Mouse (Mus musculus): ENCODE results near the gene Kcnh1. TPM values are rescaled to one million over a fixed set of nuclear protein-coding genes. Genes with fewer than 3 reads are reported as not detected.
A peak's percentile ranks its signal among the peaks of the same experiment; 100 is the strongest.

The Kcnh1 gene
- polyA plus RNA-seq, 1 experiment from 2014 or later, result 3.3 TPM

DNA sequence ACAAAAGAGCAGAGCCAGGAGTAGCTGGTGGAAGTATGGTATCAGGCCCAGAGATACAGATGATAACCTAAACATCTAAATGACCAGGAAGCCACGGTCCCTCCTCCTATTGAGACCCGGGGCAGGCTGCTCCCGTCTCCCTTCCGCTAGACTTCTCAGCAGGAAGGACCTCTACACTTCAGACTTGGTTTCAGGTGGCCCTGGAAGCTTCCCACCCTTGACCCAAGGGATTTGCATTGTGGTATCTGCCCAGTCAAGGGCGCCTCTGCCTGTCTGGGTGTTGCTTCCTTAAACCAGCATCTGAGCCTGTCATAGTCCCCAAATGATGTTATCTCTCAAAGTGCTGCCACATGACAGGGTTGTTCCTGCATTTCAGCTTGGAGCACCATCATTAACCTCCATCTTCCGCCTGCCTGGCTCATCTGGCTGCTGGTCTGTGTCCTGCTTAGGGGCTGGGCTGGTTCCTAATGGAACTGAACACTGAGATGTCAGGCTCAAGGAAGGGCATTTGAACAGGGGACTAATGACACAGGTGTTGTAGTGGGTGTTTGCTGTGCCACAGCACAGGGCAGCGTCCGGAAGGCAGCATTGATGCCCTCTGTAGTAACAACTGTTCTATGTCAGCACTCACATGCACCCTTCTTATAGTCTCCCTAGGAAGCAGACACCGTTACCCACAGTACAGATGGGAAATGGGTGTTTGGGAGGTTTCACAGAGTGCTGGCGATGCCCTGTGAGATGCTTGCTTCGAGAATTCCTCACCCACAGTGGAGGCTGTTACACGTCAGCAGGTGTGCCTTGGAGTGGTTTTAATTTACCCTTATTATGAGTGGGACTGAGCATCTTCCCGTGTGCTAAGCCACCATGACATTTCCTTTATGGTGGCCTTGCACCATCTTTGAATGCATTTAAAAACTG, 299.6 kb downstream of the Kcnh1 start:
- H3K4me2 ChIP-seq, result no peak overlapping the region
- no peak overlapping the region for H3K27ac ChIP-seq
- no peak overlapping the region for H3K4me3 ChIP-seq
- no peak overlapping the region for H3K9ac ChIP-seq
- no peaks in the 10 kb centered on the region for H3K36me3 ChIP-seq (replicated peaks)
- 77% methylated on average over 13 of the region's 13 CpGs for WGBS
- no peaks in the 10 kb centered on the region for H3K4me1 ChIP-seq
- H3K27me3 ChIP-seq (replicated peaks), result no peaks in the 10 kb centered on the region
- H3K9me3 ChIP-seq, result no peaks in the 10 kb centered on the region
- ATAC-seq (replicated peaks), result no peak

DNA sequence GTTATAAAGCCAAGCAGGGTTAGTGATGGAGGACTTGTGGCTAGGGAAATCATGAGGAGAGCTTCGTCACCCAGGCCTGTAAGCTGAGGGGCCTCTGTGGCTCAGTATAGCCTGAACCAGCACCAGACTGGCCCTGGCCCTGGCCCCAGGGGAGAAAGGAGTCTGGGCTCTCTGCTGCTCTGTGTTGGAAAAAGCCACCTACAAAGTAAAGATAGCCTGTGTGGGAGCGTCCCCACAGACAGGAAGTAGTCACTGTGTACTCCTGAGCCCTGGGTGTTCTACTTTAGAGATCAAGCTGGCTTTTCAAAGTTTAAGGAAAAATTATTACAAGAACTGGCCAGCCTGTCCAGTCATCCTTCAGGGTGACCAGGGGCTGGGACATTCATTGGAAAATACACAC, 306.9 kb downstream of the Kcnh1 start:
- H3K27me3 ChIP-seq (replicated peaks), result no peaks in the 10 kb centered on the region
- no peak overlapping the region for H3K4me3 ChIP-seq
- ATAC-seq (replicated peaks), result no peak
- no peaks in the 10 kb centered on the region for H3K9me3 ChIP-seq
- H3K27ac ChIP-seq, result no peak overlapping the region
- WGBS, result 86% methylated on average over 2 of the region's 2 CpGs
- H3K4me2 ChIP-seq, result no peak overlapping the region
- no peaks in the 10 kb centered on the region for H3K36me3 ChIP-seq (replicated peaks)
- H3K4me1 ChIP-seq, result no peaks in the 10 kb centered on the region
- no peak overlapping the region for H3K9ac ChIP-seq

DNA sequence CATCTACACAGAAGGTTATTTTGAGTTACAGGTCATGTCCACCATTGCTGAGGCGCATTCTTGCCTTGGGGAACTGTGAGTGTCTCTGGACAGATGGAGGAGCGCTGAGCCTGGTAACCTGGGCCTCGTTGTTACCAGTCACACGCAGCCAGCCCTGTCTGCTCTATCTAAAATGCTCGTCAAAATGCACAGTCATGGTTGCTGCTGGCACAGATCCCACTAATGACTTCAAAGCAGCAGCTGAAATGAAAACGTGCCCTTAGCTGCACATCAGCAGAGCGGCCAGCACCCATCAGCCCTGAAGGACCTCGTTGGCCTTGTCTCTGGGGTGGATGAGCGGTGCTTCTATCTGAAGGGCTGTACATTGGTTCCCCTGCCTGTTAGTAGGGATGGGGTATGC, 311.4 kb downstream of the Kcnh1 start:
- no peak overlapping the region for H3K4me2 ChIP-seq
- no peak overlapping the region for H3K4me3 ChIP-seq
- H3K27ac ChIP-seq, result no peak overlapping the region
- no peaks in the 10 kb centered on the region for H3K27me3 ChIP-seq (replicated peaks)
- H3K9ac ChIP-seq, result no peak overlapping the region
- no peaks in the 10 kb centered on the region for H3K36me3 ChIP-seq (replicated peaks)
- no peaks in the 10 kb centered on the region for H3K9me3 ChIP-seq
- H3K4me1 ChIP-seq, result no peaks in the 10 kb centered on the region
- 0 out of 2 replicates have a peak, but pooled peaks have one; percentile 37 for ATAC-seq (replicated peaks)
- WGBS, result 74% methylated on average over 9 of the region's 9 CpGs

DNA sequence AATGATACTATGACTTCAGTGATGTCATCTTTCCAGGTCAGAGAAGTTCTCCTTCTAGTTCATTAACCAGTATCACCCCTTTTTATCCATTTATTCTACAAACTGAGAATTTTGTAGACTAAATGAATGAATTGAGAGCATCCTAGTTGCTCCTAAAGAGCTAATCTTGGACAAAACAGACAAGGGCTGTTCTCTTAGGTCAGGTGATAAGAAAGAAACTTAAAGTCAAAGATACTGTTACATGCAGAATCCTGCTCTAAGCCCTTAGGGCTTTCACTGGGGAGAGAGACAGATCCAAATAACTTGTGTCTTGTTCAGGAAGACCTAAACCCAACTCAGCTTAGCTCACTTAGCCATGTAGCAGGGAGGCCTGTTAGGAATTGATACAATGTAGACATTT, 312.3 kb downstream of the Kcnh1 start:
- Histone ChIP-seq H3K9me3 (no peaks in the 10 kb centered on the region), H3K27me3 (replicated peaks) (no peaks in the 10 kb centered on the region), H3K36me3 (replicated peaks) (no peaks in the 10 kb centered on the region), H3K4me1 (no peaks in the 10 kb centered on the region), H3K4me2 (no peak overlapping the region), H3K4me3 (no peak overlapping the region), H3K9ac (no peak overlapping the region), H3K27ac (no peak overlapping the region)
- ATAC-seq (replicated peaks), result no peak

DNA sequence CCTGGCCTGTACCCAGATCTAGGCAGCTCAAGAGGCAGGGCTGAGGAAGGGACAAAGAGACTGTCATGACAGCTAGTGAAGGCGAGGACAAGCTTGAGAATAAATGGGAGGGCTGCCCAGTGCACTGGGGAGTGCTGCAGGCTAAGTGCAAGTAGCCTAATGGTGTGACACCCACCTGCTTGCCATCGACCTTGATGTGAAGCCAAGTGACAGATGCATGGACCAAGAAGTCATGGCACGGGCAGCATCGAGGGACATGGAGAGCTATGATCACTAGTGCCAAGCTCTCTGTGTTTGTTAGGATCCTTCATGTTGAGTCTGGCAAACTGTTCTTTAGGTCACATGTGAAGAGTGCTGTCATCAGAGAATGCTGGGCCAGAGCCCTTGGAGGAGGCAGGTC, 313.1 kb downstream of the Kcnh1 start:
- Histone ChIP-seq H3K9me3 (no peaks in the 10 kb centered on the region), H3K4me2 (no peak overlapping the region), H3K27ac (no peak overlapping the region), H3K36me3 (replicated peaks) (no peaks in the 10 kb centered on the region), H3K4me1 (no peaks in the 10 kb centered on the region), H3K9ac (no peak overlapping the region), H3K4me3 (no peak overlapping the region), H3K27me3 (replicated peaks) (no peaks in the 10 kb centered on the region)
- WGBS, result 86% methylated on average over 4 of the region's 4 CpGs
- ATAC-seq (replicated peaks), result no peak

GRCm38 (mm10) chr1:192512821-192513220, 322.2 kb downstream of the Kcnh1 start:
- H3K36me3 ChIP-seq (replicated peaks), result no peaks in the 10 kb centered on the region
- H3K27me3 ChIP-seq (replicated peaks), result no peaks in the 10 kb centered on the region
- H3K4me3 ChIP-seq, result no peak overlapping the region
- 100% methylated on average over 1 of the region's 1 CpGs for WGBS
- no peak overlapping the region for H3K27ac ChIP-seq
- H3K9me3 ChIP-seq, result no peaks in the 10 kb centered on the region
- H3K9ac ChIP-seq, result no peak overlapping the region
- no peak for ATAC-seq (replicated peaks)
- H3K4me1 ChIP-seq, result no peaks in the 10 kb centered on the region
- H3K4me2 ChIP-seq, result no peak overlapping the region

DNA sequence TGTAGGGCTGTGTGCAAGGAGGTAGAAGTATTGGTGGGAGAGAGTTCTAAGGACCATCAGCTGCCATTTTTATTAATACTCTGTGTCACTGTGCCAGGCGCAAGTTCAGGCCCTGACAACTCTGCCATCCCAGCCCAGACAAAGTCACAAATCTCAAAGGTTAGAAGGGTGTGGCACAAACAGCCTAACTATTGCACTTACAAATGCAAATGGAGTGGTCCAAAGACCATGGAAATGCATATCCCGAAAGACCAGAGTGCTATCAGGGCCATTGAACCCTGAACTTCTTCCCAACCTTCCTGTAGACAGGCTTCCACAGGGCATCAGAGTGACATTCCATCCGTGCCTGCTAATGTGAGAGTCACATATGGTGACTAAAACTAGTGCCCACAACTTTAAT, 324.8 kb downstream of the Kcnh1 start:
- Histone ChIP-seq H3K27ac (no peak overlapping the region), H3K9me3 (no peaks in the 10 kb centered on the region), H3K4me2 (no peak overlapping the region), H3K4me1 (no peaks in the 10 kb centered on the region), H3K4me3 (no peak overlapping the region), H3K9ac (no peak overlapping the region), H3K27me3 (replicated peaks) (no peaks in the 10 kb centered on the region), H3K36me3 (replicated peaks) (no peaks in the 10 kb centered on the region)
- no peak for ATAC-seq (replicated peaks)
- 80% methylated on average over 3 of the region's 3 CpGs for WGBS

DNA sequence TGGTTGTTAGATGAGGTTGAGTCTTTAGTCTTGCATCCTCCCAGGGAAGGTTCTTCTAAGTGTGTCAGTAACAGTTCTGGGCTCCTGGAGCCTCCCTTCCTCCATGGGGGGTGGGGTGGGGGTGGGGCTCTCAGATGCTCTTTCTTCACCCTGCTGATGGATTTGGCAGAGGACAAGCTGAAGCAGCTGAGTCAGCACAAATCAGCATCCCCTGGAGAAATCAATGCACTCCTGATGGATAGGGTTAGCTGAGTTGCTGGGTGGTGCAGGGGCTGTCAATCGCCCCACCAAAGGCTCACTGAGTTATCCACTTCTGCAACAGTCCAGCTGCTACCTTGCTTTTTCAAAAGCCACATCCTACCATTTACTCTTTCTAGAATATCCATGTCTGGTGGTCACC, 329.1 kb downstream of the Kcnh1 start:
- H3K4me1 ChIP-seq, result peaks cover 15% of the 10 kb centered on the region
- ATAC-seq (replicated peaks), result no peak

GRCm38 (mm10) chr1:192520836-192521435, 330.4 kb downstream of the Kcnh1 start:
- H3K4me3 ChIP-seq, result no peak overlapping the region
- ATAC-seq (replicated peaks), result no peak
- WGBS, result 21% methylated on average over 13 of the region's 13 CpGs
- H3K36me3 ChIP-seq (replicated peaks), result no peaks in the 10 kb centered on the region
- H3K9ac ChIP-seq, result no peak overlapping the region
- H3K4me2 ChIP-seq, result 0 out of 2 replicates have a peak overlapping the region, but pooled peaks have one; percentile 7
- H3K4me1 ChIP-seq, result peaks cover 15% of the 10 kb centered on the region
- no peak overlapping the region for H3K27ac ChIP-seq
- no peaks in the 10 kb centered on the region for H3K27me3 ChIP-seq (replicated peaks)
- no peaks in the 10 kb centered on the region for H3K9me3 ChIP-seq

More for the DNA sequence above, 329.1 kb downstream of the Kcnh1 start:
- WGBS, result 68% methylated on average over 1 of the region's 1 CpGs
- Histone ChIP-seq H3K4me3 (no peak overlapping the region), H3K9ac (no peak overlapping the region), H3K36me3 (replicated peaks) (no peaks in the 10 kb centered on the region), H3K9me3 (no peaks in the 10 kb centered on the region), H3K27ac (no peak overlapping the region), H3K4me2 (no peak overlapping the region), H3K27me3 (replicated peaks) (no peaks in the 10 kb centered on the region)

- H3K27me3 ChIP-seq (replicated peaks), result no peaks in the 10 kb centered on the region
- 0 out of 2 replicates have a peak, but pooled peaks have one; percentile 5 for ATAC-seq (replicated peaks)
- 29% methylated on average over 12 of the region's 12 CpGs for WGBS
- H3K9ac ChIP-seq, result no peak overlapping the region
- H3K9me3 ChIP-seq, result no peaks in the 10 kb centered on the region
- no peak overlapping the region for H3K4me2 ChIP-seq
- H3K27ac ChIP-seq, result no peak overlapping the region
- H3K4me1 ChIP-seq, result peaks cover 15% of the 10 kb centered on the region
- no peak overlapping the region for H3K4me3 ChIP-seq
- H3K36me3 ChIP-seq (replicated peaks), result no peaks in the 10 kb centered on the region
Observed at GRCm38 (mm10) chr1:192522376-192523178, 332.0 kb downstream of the Kcnh1 start.

- peaks cover 13% of the 10 kb centered on the region for H3K4me1 ChIP-seq
- H3K4me3 ChIP-seq, result no peak overlapping the region
- no peak overlapping the region for H3K9ac ChIP-seq
- no peak overlapping the region for H3K27ac ChIP-seq
- WGBS, result 78% methylated on average over 14 of the region's 14 CpGs
- no peaks in the 10 kb centered on the region for H3K27me3 ChIP-seq (replicated peaks)
- ATAC-seq (replicated peaks), result no peak
- H3K36me3 ChIP-seq (replicated peaks), result no peaks in the 10 kb centered on the region
- no peak overlapping the region for H3K4me2 ChIP-seq
- H3K9me3 ChIP-seq, result no peaks in the 10 kb centered on the region
Observed at GRCm38 (mm10) chr1:192525711-192526350, 335.3 kb downstream of the Kcnh1 start.

All from midbrain, embryonic 15.5 days (tissue).